Mouse (Mus musculus) heart, postnatal 0 days (tissue): Measurements from ENCODE around the gene Azi2.

Experiments used
- CTCF ChIP-seq: IDR thresholded peaks from 2 replicates; pipeline ENCODE4 v1.5.1; 2016; ENCODE audit warnings: antibody characterized with exemption, control low read depth, low read depth
- EP300 ChIP-seq: IDR thresholded peaks from 2 replicates; pipeline ENCODE4 v1.6.1; 2016; ENCODE audit warnings: antibody characterized with exemption, low read depth

DNA sequence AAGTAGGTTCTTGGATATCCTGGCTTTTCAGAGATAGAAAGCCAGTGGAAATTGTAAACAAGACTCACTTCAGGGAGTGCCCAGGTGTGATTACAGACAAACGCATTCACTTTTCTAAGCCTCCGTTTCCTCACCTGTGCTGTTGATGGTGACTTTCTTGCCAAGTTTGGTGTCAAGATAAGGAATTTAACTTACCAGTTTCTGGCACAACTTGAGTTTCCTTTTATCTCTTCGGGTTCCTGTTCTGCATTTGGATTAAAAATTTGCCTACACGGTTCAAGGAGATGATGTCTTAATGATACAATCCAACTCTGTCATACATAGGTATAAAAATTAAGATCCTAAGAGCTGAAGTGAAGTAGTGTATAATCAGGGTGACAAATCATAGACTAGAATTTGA, 2.4 kb downstream of the Azi2 start:
- TF ChIP-seq CTCF (no peak), EP300 (no peak)
